Mouse (Mus musculus) spleen, adult 2 months (tissue): Measurements from ENCODE around the gene Fastkd3. TPM values are rescaled to one million over a fixed set of nuclear protein-coding genes. Genes with fewer than 3 reads are reported as not detected.
"Not testable (repeated sequence)": the region's sequence is repeated elsewhere in the genome, so short reads cannot be mapped to it uniquely, and the experiment has no call there.

Source experiments
- DNase-seq, 2 experiments: peaks; one replicate each; pipeline versions ENCODE4 v3.0.0 to v3.0.0-alpha.2; 2012 to 2021; ENCODE audit warnings: low spot score in 2 of 2, low read depth in 1 of 2
- H3K27ac ChIP-seq: fragments of 200-500 bp; 2 replicates; pipeline ENCODE4 v1.5.1; 2012; ENCODE audit warnings: low read length, inconsistent platforms; ENCODE audit not compliant: insufficient read depth
- H3K27me3 ChIP-seq: fragments of 200-500 bp; 2 replicates; pipeline ENCODE4 v1.6.1; 2012; ENCODE audit warnings: mild to moderate bottlenecking, moderate library complexity, low read length, inconsistent platforms; ENCODE audit not compliant: control insufficient read depth, insufficient read depth
- H3K36me3 ChIP-seq: fragments of 200-500 bp; 2 replicates; pipeline ENCODE4 v1.6.1; 2012; ENCODE audit warnings: mild to moderate bottlenecking, low read length, inconsistent platforms; ENCODE audit not compliant: control insufficient read depth, insufficient read depth
- H3K4me1 ChIP-seq: fragments of 200-500 bp; 2 replicates; pipeline ENCODE4 v1.6.1; 2011; ENCODE audit warnings: inconsistent platforms; ENCODE audit not compliant: control insufficient read depth, insufficient read depth, insufficient read length
- H3K4me3 ChIP-seq: fragments of 200-500 bp; 2 replicates; pipeline ENCODE4 v1.5.1; 2011; ENCODE audit warnings: mild to moderate bottlenecking, inconsistent platforms; ENCODE audit not compliant: insufficient read depth, insufficient read length; ENCODE audit errors: extremely low read depth
- CTCF ChIP-seq: fragments of 200-500 bp; IDR thresholded peaks from 2 replicates; pipeline ENCODE4 v1.5.1; 2011; ENCODE audit warnings: mild to moderate bottlenecking, inconsistent platforms; ENCODE audit not compliant: insufficient read depth, insufficient read length, insufficient replicate concordance; ENCODE audit errors: extremely low read depth
- POLR2A ChIP-seq: fragments of 200-500 bp; IDR thresholded peaks from 2 replicates; pipeline ENCODE4 v1.6.1; 2011; ENCODE audit warnings: low read depth, low read length, inconsistent platforms
- WGBS: fragments of 180-500 bp; shearing (Covaris S2); methylation state at CpG from one replicate; pipeline ENCODE4 v1.1.7; 2018; 5-methylcytosine and 5-hydroxymethylcytosine counted together
- polyA plus RNA-seq: library from polyadenylated mRNA; depleted of rRNA; stranded (reverse); fragments of >200 nt; gene quantifications from 2 replicates; pipeline ENCODE4 v1.2.3, GENCODE M21; 2012; rRNA removed

Fastkd3 gene
- polyA plus RNA-seq = 5.5 and 11.2 TPM in 2 replicates

- H3K27ac ChIP-seq = peak within 1 kb of the TSS; percentile 19
- H3K27me3 ChIP-seq = no peaks in the 10 kb centered on the region
- H3K36me3 ChIP-seq = peaks cover 6% of the 10 kb centered on the region
- WGBS = under 1% methylated on average over 81 of the region's 81 CpGs
- peaks cover 2% of the 10 kb centered on the region; the same call in 1 of the 2 replicates for H3K4me1 ChIP-seq
- peak; percentile 75 to 93 for DNase-seq
- TF ChIP-seq CTCF = no peak
- no peak; the same call in 1 of the 2 replicates for TF ChIP-seq POLR2A
- H3K4me3 ChIP-seq = peak within 1 kb of the TSS; percentile 75
Observed at GRCm38 (mm10) chr13:68581747-68582516, at the start of gene Fastkd3, which contains the start of gene Mtrr. TSS of gene Fastkd3 (plus strand) at chr13:68582234. TSS of gene Mtrr (minus strand) at chr13:68582149.

GRCm38 (mm10) chr13:68553391-68553790 lies 28.6 kb upstream of the Fastkd3 start:
- WGBS = 27% methylated on average over 6 of the region's 6 CpGs
- H3K4me1 ChIP-seq, H3K27ac ChIP-seq, H3K4me3 ChIP-seq, DNase-seq, H3K27me3 ChIP-seq, H3K36me3 ChIP-seq: not testable (repeated sequence)

GRCm38 (mm10) chr13:68568110-68568509 lies 13.9 kb upstream of the Fastkd3 start:
- TF ChIP-seq CTCF = no peak
- TF ChIP-seq POLR2A = no peak
- Histone ChIP-seq H3K36me3 (peaks cover 27% of the 10 kb centered on the region), H3K27me3 (no peaks in the 10 kb centered on the region), H3K27ac (no peak overlapping the region), H3K4me3 (no peak overlapping the region), H3K4me1 (no peaks in the 10 kb centered on the region)
- 95% methylated on average over 9 of the region's 9 CpGs for WGBS
- DNase-seq = no peak

GRCm38 (mm10) chr13:68568548-68568947 lies 13.5 kb upstream of the Fastkd3 start:
- DNase-seq = no peak
- peaks cover 24% of the 10 kb centered on the region for H3K36me3 ChIP-seq
- no peaks in the 10 kb centered on the region for H3K4me1 ChIP-seq
- no peak for TF ChIP-seq CTCF
- no peak for TF ChIP-seq POLR2A
- H3K4me3 ChIP-seq = no peak overlapping the region
- no peak overlapping the region for H3K27ac ChIP-seq
- 94% methylated on average over 11 of the region's 11 CpGs for WGBS
- H3K27me3 ChIP-seq = no peaks in the 10 kb centered on the region

- no peaks in the 10 kb centered on the region for H3K27me3 ChIP-seq
- no peak overlapping the region for H3K27ac ChIP-seq
- no peak for DNase-seq
- H3K36me3 ChIP-seq = peaks cover 20% of the 10 kb centered on the region
- TF ChIP-seq CTCF (peak; percentile 43; the same call in 1 of the 2 replicates), POLR2A (no peak)
- H3K4me1 ChIP-seq = no peaks in the 10 kb centered on the region
- 78% methylated on average over 17 of the region's 17 CpGs for WGBS
- H3K4me3 ChIP-seq = no peak overlapping the region
Observed at GRCm38 (mm10) chr13:68569589-68570336, 12.3 kb upstream of the Fastkd3 start.

GRCm38 (mm10) chr13:68572247-68572646 lies 9.8 kb upstream of the Fastkd3 start:
- Histone ChIP-seq H3K27me3 (no peaks in the 10 kb centered on the region), H3K36me3 (peaks cover 18% of the 10 kb centered on the region), H3K27ac (no peak overlapping the region), H3K4me1 (no peaks in the 10 kb centered on the region), H3K4me3 (no peak overlapping the region)
- TF ChIP-seq POLR2A (no peak), CTCF (no peak)
- DNase-seq = no peak
- WGBS = 77% methylated on average over 19 of the region's 19 CpGs
